Mouse (Mus musculus) thymus, postnatal 4 days (tissue): ENCODE results near the gene Osgep.
"Not testable (repeated sequence)": the region's sequence is repeated elsewhere in the genome, so short reads cannot be mapped to it uniquely, and the experiment has no call there.

Experiments
- DNase-seq: peaks from one replicate; pipeline ENCODE4 v3.0.0; 2021

Osgep gene

GRCm38 (mm10) chr14:50875591-50876230 lies 49.0 kb downstream of the Osgep start:
- DNase-seq = no peak

- DNase-seq = no peak
These were observed 49.5 kb downstream of the Osgep start for GRCm38 (mm10) chr14:50875175-50875574.

GRCm38 (mm10) chr14:50871284-50871683 lies 53.4 kb downstream of the Osgep start:
- DNase-seq = no peak

- peak; percentile 14 for DNase-seq
These were observed 53.9 kb downstream of the Osgep start for GRCm38 (mm10) chr14:50870805-50871143.

- DNase-seq = peak; percentile 76
These were observed 54.5 kb downstream of the Osgep start, which contains the start of gene Tep1 for GRCm38 (mm10) chr14:50869889-50870804. Gene Tep1 (minus strand): TSS chr14:50870560.

GRCm38 (mm10) chr14:50868656-50869055 lies 56.0 kb downstream of the Osgep start:
- no peak for DNase-seq

- no peak for DNase-seq
These were observed 56.5 kb downstream of the Osgep start for GRCm38 (mm10) chr14:50868211-50868610.

GRCm38 (mm10) chr14:50866966-50867365 lies 57.7 kb downstream of the Osgep start:
- DNase-seq = no peak

GRCm38 (mm10) chr14:50865005-50865404 lies 59.7 kb downstream of the Osgep start:
- not testable (repeated sequence) for DNase-seq

- DNase-seq = no peak
These were observed 62.1 kb downstream of the Osgep start for GRCm38 (mm10) chr14:50862641-50863040.
